Mouse (Mus musculus) layer of hippocampus, adult 2 months (tissue): Measurements from ENCODE around the gene Ifnar2. TPM values are rescaled to one million over a fixed set of nuclear protein-coding genes. Genes with fewer than 3 reads are reported as not detected.
A peak's percentile ranks its signal among the peaks of the same experiment; 100 is the strongest.

Source experiments
- DNase-seq, 2 experiments: peaks; one replicate each; pipeline ENCODE4 v3.0.0; 2022; ENCODE audit warnings: low spot score in 2 of 2
- H3K27ac ChIP-seq: fragments of 200-600 bp; 2 replicates; pipeline ENCODE4 v1.8.1; 2022
- H3K4me3 ChIP-seq: fragments of 200-600 bp; 2 replicates; pipeline ENCODE4 v1.8.1; 2022; ENCODE audit warnings: mild to moderate bottlenecking
- CTCF ChIP-seq: fragments of 200-600 bp; conservative IDR thresholded peaks from 2 replicates; pipeline ENCODE4 v1.8.1; 2022; ENCODE audit warnings: antibody characterized with exemption, mild to moderate bottlenecking, moderate library complexity
- total RNA-seq, 2 experiments: library from RNA; stranded (reverse); gene quantifications; 2 replicates each; pipeline ENCODE4 v1.2.3; 2021

The Ifnar2 gene
- total RNA-seq, 2 experiments from 2014 or later, result 19.8 to 25.5 TPM

- H3K27ac ChIP-seq, result peak overlapping the region; percentile 51; the same call in 1 of the 2 replicates
Measured at GRCm38 (mm10) chr16:91362616-91363272, 9.8 kb upstream of the Ifnar2 start.

GRCm38 (mm10) chr16:91363483-91363882, 9.1 kb upstream of the Ifnar2 start:
- Histone ChIP-seq H3K4me3 (no peak overlapping the region), H3K27ac (peak overlapping the region; percentile 41; the same call in 1 of the 2 replicates)
- DNase-seq, result no peak
- no peak for TF ChIP-seq CTCF

More at GRCm38 (mm10) chr16:91362616-91363272, 9.8 kb upstream of the Ifnar2 start:
- no peak overlapping the region for H3K4me3 ChIP-seq
- DNase-seq, result no peak
- no peak for TF ChIP-seq CTCF

GRCm38 (mm10) chr16:91366567-91366966, 6.0 kb upstream of the Ifnar2 start:
- no peak for DNase-seq
- H3K27ac ChIP-seq, result no peak overlapping the region
- TF ChIP-seq CTCF, result no peak
- H3K4me3 ChIP-seq, result no peak overlapping the region

GRCm38 (mm10) chr16:91367066-91367465, 5.5 kb upstream of the Ifnar2 start:
- Histone ChIP-seq H3K4me3 (no peak overlapping the region), H3K27ac (no peak overlapping the region)
- DNase-seq, result no peak
- TF ChIP-seq CTCF, result no peak

- no peak for DNase-seq
- no peak for TF ChIP-seq CTCF
- peak overlapping the region; percentile 96 for H3K4me3 ChIP-seq
- peak overlapping the region; percentile 90 for H3K27ac ChIP-seq
Measured at GRCm38 (mm10) chr16:91373473-91374252, 1.1 kb downstream of the Ifnar2 start.

GRCm38 (mm10) chr16:91374253-91374634, 1.7 kb downstream of the Ifnar2 start:
- no peak for DNase-seq
- Histone ChIP-seq H3K27ac (peak overlapping the region; percentile 90), H3K4me3 (peak overlapping the region; percentile 96; the same call in 1 of the 2 replicates)
- TF ChIP-seq CTCF, result no peak

GRCm38 (mm10) chr16:91376701-91377100, 4.1 kb downstream of the Ifnar2 start:
- no peak overlapping the region for H3K4me3 ChIP-seq
- DNase-seq, result no peak
- H3K27ac ChIP-seq, result peak overlapping the region; percentile 72

GRCm38 (mm10) chr16:91378431-91378986, 5.9 kb downstream of the Ifnar2 start:
- TF ChIP-seq CTCF, result no peak
- H3K4me3 ChIP-seq, result peak overlapping the region; percentile 8; the same call in 1 of the 2 replicates
- DNase-seq, result no peak
- H3K27ac ChIP-seq, result peak overlapping the region; percentile 80

More at GRCm38 (mm10) chr16:91376701-91377100, 4.1 kb downstream of the Ifnar2 start:
- TF ChIP-seq CTCF, result no peak

GRCm38 (mm10) chr16:91378991-91379390, 6.4 kb downstream of the Ifnar2 start:
- TF ChIP-seq CTCF, result no peak
- peak overlapping the region; percentile 80 for H3K27ac ChIP-seq
- DNase-seq, result no peak
- H3K4me3 ChIP-seq, result no peak overlapping the region

- H3K27ac ChIP-seq, result peak overlapping the region; percentile 80
- no peak for TF ChIP-seq CTCF
- no peak overlapping the region for H3K4me3 ChIP-seq
- no peak for DNase-seq
Measured at GRCm38 (mm10) chr16:91379412-91379811, 6.8 kb downstream of the Ifnar2 start.

- Histone ChIP-seq H3K27ac (peak overlapping the region; percentile 43; the same call in 1 of the 2 replicates), H3K4me3 (no peak overlapping the region)
- TF ChIP-seq CTCF, result no peak
- DNase-seq, result no peak
Measured at GRCm38 (mm10) chr16:91380151-91380550, 7.6 kb downstream of the Ifnar2 start.

GRCm38 (mm10) chr16:91381606-91382005, 9.0 kb downstream of the Ifnar2 start:
- no peak for TF ChIP-seq CTCF
- Histone ChIP-seq H3K4me3 (no peak overlapping the region), H3K27ac (no peak overlapping the region)

GRCm38 (mm10) chr16:91382261-91382790, 9.7 kb downstream of the Ifnar2 start:
- TF ChIP-seq CTCF, result no peak
- H3K4me3 ChIP-seq, result no peak overlapping the region
- H3K27ac ChIP-seq, result no peak overlapping the region
- no peak for DNase-seq

More at GRCm38 (mm10) chr16:91381606-91382005, 9.0 kb downstream of the Ifnar2 start:
- DNase-seq, result no peak
